Mouse (Mus musculus): Measurements from ENCODE around the gene Mlxip. TPM values are rescaled to one million over a fixed set of nuclear protein-coding genes. Genes with fewer than 3 reads are reported as not detected.

Mlxip gene
- polyA plus RNA-seq, 1 experiment from 2014 or later: 17.3 TPM

- Histone ChIP-seq H3K27ac (ENCODE audit: low read length) (peak overlapping the region; percentile 93), H3K36me3 (ENCODE audit: control insufficient read depth, insufficient read depth, low read length) (no peaks in the 10 kb centered on the region), H3K4me1 (ENCODE audit: control insufficient read depth, insufficient read depth, low read length) (peaks cover 39% of the 10 kb centered on the region), H3K9ac (ENCODE audit: low read length) (peak overlapping the region; percentile 64), H3K9me3 (replicated peaks; ENCODE audit: control insufficient read depth, low read length) (no peaks in the 10 kb centered on the region), H3K27me3 (ENCODE audit: control insufficient read depth, insufficient read depth, low read length) (no peaks in the 10 kb centered on the region), H3K4me3 (replicated peaks; ENCODE audit: low read length) (peak overlapping the region; percentile 80), H3K4me2 (ENCODE audit: low read depth, low read length) (peak overlapping the region; percentile 65)
- ATAC-seq (ENCODE audit: insufficient read depth, low FRiP score): peak; percentile 12; the same call in 1 of the 2 replicates
- 12% methylated on average over 5 of the region's 5 CpGs for WGBS
Observed at GRCm38 (mm10) chr5:123393786-123394302, 754 bp upstream of the Mlxip start.

- no peaks in the 10 kb centered on the region for H3K9me3 ChIP-seq (replicated peaks; ENCODE audit: control insufficient read depth, low read length)
- no peaks in the 10 kb centered on the region for H3K36me3 ChIP-seq (ENCODE audit: control insufficient read depth, insufficient read depth, low read length)
- H3K27ac ChIP-seq (ENCODE audit: low read length): peak overlapping the region; percentile 93
- H3K27me3 ChIP-seq (ENCODE audit: control insufficient read depth, insufficient read depth, low read length): no peaks in the 10 kb centered on the region
- H3K4me2 ChIP-seq (ENCODE audit: low read depth, low read length): peak overlapping the region; percentile 60
- peak overlapping the region; percentile 87 for H3K9ac ChIP-seq (ENCODE audit: low read length)
- peaks cover 39% of the 10 kb centered on the region for H3K4me1 ChIP-seq (ENCODE audit: control insufficient read depth, insufficient read depth, low read length)
- under 1% methylated on average over 65 of the region's 65 CpGs for WGBS
- peak overlapping the region; percentile 80 for H3K4me3 ChIP-seq (replicated peaks; ENCODE audit: low read length)
- peak; percentile 9; the same call in 1 of the 2 replicates for ATAC-seq (ENCODE audit: insufficient read depth, low FRiP score)
Observed at GRCm38 (mm10) chr5:123394957-123395881, 621 bp downstream of the Mlxip start.

DNA sequence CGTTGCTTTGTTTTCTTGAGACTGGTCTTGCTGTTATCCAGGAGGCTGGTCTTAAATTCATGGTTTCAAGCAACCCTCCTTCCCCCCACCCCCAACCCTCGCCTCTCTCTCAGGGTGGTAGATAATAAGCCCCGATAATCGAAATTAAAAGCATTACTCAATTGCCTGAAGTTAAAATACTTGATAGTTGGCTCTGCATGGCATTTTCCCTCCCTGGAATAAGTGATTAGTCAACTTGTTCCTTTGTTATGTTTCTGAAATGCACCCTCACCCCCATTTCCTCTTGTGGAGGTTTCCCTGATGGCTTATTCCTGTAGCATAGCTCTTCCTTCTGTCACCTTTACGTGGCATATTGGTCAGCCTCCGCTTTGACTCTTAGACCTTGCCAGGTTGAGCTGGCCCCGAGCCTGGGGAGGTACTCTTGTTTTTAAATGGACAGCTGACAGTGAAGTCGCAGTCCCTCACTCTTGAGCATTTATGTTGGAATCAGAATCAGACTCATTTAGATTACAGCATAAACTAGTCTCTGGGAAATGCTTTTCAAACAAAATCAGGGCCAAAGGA is 2.4 kb downstream of the Mlxip start:
- Histone ChIP-seq H3K4me2 (ENCODE audit: low read depth, low read length) (peak overlapping the region; percentile 60), H3K9ac (ENCODE audit: low read length) (peak overlapping the region; percentile 87; the same call in 1 of the 2 replicates), H3K4me1 (ENCODE audit: control insufficient read depth, insufficient read depth, low read length) (peaks cover 39% of the 10 kb centered on the region), H3K4me3 (replicated peaks; ENCODE audit: low read length) (peak overlapping the region; percentile 80), H3K27ac (ENCODE audit: low read length) (no peak overlapping the region), H3K36me3 (ENCODE audit: control insufficient read depth, insufficient read depth, low read length) (no peaks in the 10 kb centered on the region), H3K9me3 (replicated peaks; ENCODE audit: control insufficient read depth, low read length) (no peaks in the 10 kb centered on the region), H3K27me3 (ENCODE audit: control insufficient read depth, insufficient read depth, low read length) (no peaks in the 10 kb centered on the region)
- ATAC-seq (ENCODE audit: insufficient read depth, low FRiP score): no peak
- WGBS: 45% methylated on average over 8 of the region's 8 CpGs

DNA sequence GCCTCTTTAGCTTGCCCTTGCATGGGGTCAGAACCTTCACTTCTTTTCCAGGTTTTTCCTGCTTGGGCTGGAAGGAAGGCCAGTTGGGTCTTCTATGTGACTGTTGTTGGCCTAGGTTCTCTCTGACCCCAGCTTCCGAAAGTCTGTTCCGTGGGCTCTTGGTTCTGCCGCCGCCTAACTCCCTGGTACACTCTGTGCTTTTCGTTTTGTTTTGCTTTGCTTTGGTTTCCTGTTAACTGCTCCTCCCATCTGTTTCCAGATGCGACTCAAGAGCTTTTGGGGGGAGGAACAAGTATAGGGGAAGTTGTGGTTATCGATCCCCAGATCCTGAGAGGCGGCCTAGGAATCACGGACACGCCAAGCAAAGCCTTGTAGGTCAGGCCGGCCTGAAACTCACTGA is 3.2 kb downstream of the Mlxip start:
- H3K27ac ChIP-seq (ENCODE audit: low read length): no peak overlapping the region

GRCm38 (mm10) chr5:123398856-123399498 is 4.4 kb downstream of the Mlxip start:
- Histone ChIP-seq H3K4me1 (ENCODE audit: control insufficient read depth, insufficient read depth, low read length) (peaks cover 31% of the 10 kb centered on the region), H3K36me3 (ENCODE audit: control insufficient read depth, insufficient read depth, low read length) (no peaks in the 10 kb centered on the region), H3K9me3 (replicated peaks; ENCODE audit: control insufficient read depth, low read length) (no peaks in the 10 kb centered on the region), H3K27ac (ENCODE audit: low read length) (no peak overlapping the region), H3K27me3 (ENCODE audit: control insufficient read depth, insufficient read depth, low read length) (no peaks in the 10 kb centered on the region), H3K4me3 (replicated peaks; ENCODE audit: low read length) (no peak overlapping the region), H3K4me2 (ENCODE audit: low read depth, low read length) (no peak overlapping the region), H3K9ac (ENCODE audit: low read length) (no peak overlapping the region)
- no peak for ATAC-seq (ENCODE audit: insufficient read depth, low FRiP score)
- 85% methylated on average over 4 of the region's 4 CpGs for WGBS

More for the DNA sequence above, 3.2 kb downstream of the Mlxip start:
- Histone ChIP-seq H3K4me2 (ENCODE audit: low read depth, low read length) (peak overlapping the region; percentile 60), H3K27me3 (ENCODE audit: control insufficient read depth, insufficient read depth, low read length) (no peaks in the 10 kb centered on the region), H3K9me3 (replicated peaks; ENCODE audit: control insufficient read depth, low read length) (no peaks in the 10 kb centered on the region), H3K36me3 (ENCODE audit: control insufficient read depth, insufficient read depth, low read length) (no peaks in the 10 kb centered on the region), H3K4me1 (ENCODE audit: control insufficient read depth, insufficient read depth, low read length) (peaks cover 39% of the 10 kb centered on the region), H3K4me3 (replicated peaks; ENCODE audit: low read length) (peak overlapping the region; percentile 80), H3K9ac (ENCODE audit: low read length) (peak overlapping the region; percentile 36; the same call in 1 of the 2 replicates)
- no peak for ATAC-seq (ENCODE audit: insufficient read depth, low FRiP score)
- 71% methylated on average over 11 of the region's 11 CpGs for WGBS

DNA sequence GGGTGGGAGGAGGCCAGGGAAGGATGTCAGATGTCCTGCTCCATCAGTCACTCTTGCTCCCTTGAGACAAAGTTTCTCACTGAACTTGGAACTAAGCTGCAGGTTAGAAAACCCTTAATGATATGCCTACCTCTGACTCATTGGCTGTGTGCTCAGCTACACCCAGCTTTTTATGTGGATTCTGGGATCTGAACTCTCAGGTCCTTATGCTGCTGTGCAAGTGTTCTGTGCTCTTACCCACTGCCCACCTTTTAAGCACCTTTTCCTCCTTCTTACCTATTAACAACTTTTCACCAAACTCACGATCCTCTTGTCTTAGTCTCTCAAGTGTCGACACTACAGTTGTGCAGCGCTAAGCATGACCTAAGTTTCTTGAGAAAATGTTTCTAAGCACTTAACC is 9.9 kb downstream of the Mlxip start:
- H3K9ac ChIP-seq (ENCODE audit: low read length): no peak overlapping the region
- H3K27me3 ChIP-seq (ENCODE audit: control insufficient read depth, insufficient read depth, low read length): no peaks in the 10 kb centered on the region
- WGBS: 87% methylated on average over 3 of the region's 3 CpGs
- H3K27ac ChIP-seq (ENCODE audit: low read length): no peak overlapping the region
- H3K4me3 ChIP-seq (replicated peaks; ENCODE audit: low read length): no peak overlapping the region
- H3K36me3 ChIP-seq (ENCODE audit: control insufficient read depth, insufficient read depth, low read length): no peaks in the 10 kb centered on the region
- no peaks in the 10 kb centered on the region for H3K9me3 ChIP-seq (replicated peaks; ENCODE audit: control insufficient read depth, low read length)
- ATAC-seq (ENCODE audit: insufficient read depth, low FRiP score): no peak
- no peak overlapping the region for H3K4me2 ChIP-seq (ENCODE audit: low read depth, low read length)
- H3K4me1 ChIP-seq (ENCODE audit: control insufficient read depth, insufficient read depth, low read length): no peaks in the 10 kb centered on the region

- H3K27me3 ChIP-seq (ENCODE audit: control insufficient read depth, insufficient read depth, low read length): no peaks in the 10 kb centered on the region
- 71% methylated on average over 2 of the region's 2 CpGs for WGBS
- H3K4me3 ChIP-seq (replicated peaks; ENCODE audit: low read length): no peak overlapping the region
- H3K4me2 ChIP-seq (ENCODE audit: low read depth, low read length): no peak overlapping the region
- H3K4me1 ChIP-seq (ENCODE audit: control insufficient read depth, insufficient read depth, low read length): no peaks in the 10 kb centered on the region
- no peaks in the 10 kb centered on the region for H3K9me3 ChIP-seq (replicated peaks; ENCODE audit: control insufficient read depth, low read length)
- no peak overlapping the region for H3K27ac ChIP-seq (ENCODE audit: low read length)
- no peak for ATAC-seq (ENCODE audit: insufficient read depth, low FRiP score)
- H3K9ac ChIP-seq (ENCODE audit: low read length): no peak overlapping the region
- H3K36me3 ChIP-seq (ENCODE audit: control insufficient read depth, insufficient read depth, low read length): peaks cover 13% of the 10 kb centered on the region
Observed at GRCm38 (mm10) chr5:123406952-123407351, 12.4 kb downstream of the Mlxip start.

- Histone ChIP-seq H3K27me3 (ENCODE audit: control insufficient read depth, insufficient read depth, low read length) (no peaks in the 10 kb centered on the region), H3K9ac (ENCODE audit: low read length) (no peak overlapping the region), H3K4me1 (ENCODE audit: control insufficient read depth, insufficient read depth, low read length) (no peaks in the 10 kb centered on the region), H3K27ac (ENCODE audit: low read length) (no peak overlapping the region), H3K36me3 (ENCODE audit: control insufficient read depth, insufficient read depth, low read length) (peaks cover 13% of the 10 kb centered on the region), H3K9me3 (replicated peaks; ENCODE audit: control insufficient read depth, low read length) (no peaks in the 10 kb centered on the region), H3K4me3 (replicated peaks; ENCODE audit: low read length) (no peak overlapping the region), H3K4me2 (ENCODE audit: low read depth, low read length) (no peak overlapping the region)
- ATAC-seq (ENCODE audit: insufficient read depth, low FRiP score): no peak
- WGBS: 59% methylated on average over 3 of the region's 3 CpGs
Observed at GRCm38 (mm10) chr5:123408176-123408575, 13.6 kb downstream of the Mlxip start.

All from stomach, embryonic 16.5 days (tissue).